Mouse (Mus musculus): ENCODE data around the gene Tsc22d1.

DNA sequence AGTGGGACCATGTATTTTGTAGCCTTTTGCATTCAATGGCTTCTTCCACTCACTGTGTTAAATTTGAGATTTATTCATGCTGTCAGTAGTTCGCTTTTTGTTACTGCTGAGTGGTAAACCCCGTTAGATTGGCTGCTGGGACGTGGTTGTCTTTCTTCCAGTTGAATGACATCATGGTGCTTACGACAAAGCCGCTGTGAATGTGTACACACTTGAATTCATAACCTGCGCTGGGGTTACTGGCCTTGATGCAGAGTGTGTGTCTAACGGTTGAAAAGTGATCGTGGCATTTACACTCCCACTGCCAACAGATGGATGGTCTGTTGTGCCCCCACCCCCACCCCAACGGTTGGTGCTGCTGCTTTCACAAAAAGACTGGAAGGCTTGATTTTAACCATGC, 82.4 kb downstream of the Tsc22d1 start:
- no peak for TF ChIP-seq CTCF (conservative IDR thresholded peaks at IDR 0.05 in 1 of 2, IDR thresholded peaks at IDR 0.05 in 1 of 2; ENCODE audit: low read depth in 2 of 2, low read length in 2 of 2)
- TF ChIP-seq EP300 (IDR thresholded peaks at IDR 0.05; ENCODE audit: low read length): no peak
- TF ChIP-seq RCOR1 (conservative IDR thresholded peaks at IDR 0.05; ENCODE audit: low read depth, low read length): no peak
- no peak for TF ChIP-seq HCFC1 (IDR thresholded peaks at IDR 0.05; ENCODE audit: low read depth, low read length)
- TF ChIP-seq MAZ (IDR thresholded peaks at IDR 0.05; ENCODE audit: low read depth, low read length): no peak
- TF ChIP-seq POLR2A (IDR thresholded peaks at IDR 0.05; ENCODE audit: low read depth, low read length): no peak
- no peak for TF ChIP-seq ZNF384 (IDR thresholded peaks at IDR 0.05; ENCODE audit: low read depth, low read length)
- no peak for TF ChIP-seq IRF4 (IDR thresholded peaks at IDR 0.05; ENCODE audit: low read depth, low read length)
- TF ChIP-seq JUN (IDR thresholded peaks at IDR 0.05; ENCODE audit: insufficient read depth, low read depth, low read length): no peak
- no peak for TF ChIP-seq CHD1 (IDR thresholded peaks at IDR 0.05; ENCODE audit: low read depth, low read length)
- TF ChIP-seq E2F4 (IDR thresholded peaks at IDR 0.05; ENCODE audit: insufficient replicate concordance, low read depth, low read length): no peak
- no peak for TF ChIP-seq KAT2A (IDR thresholded peaks at IDR 0.05; ENCODE audit: insufficient replicate concordance, low read length)
- TF ChIP-seq ZKSCAN1 (IDR thresholded peaks at IDR 0.05; ENCODE audit: borderline replicate concordance, low read depth, low read length): no peak
- TF ChIP-seq ZC3H11A (IDR thresholded peaks at IDR 0.05; ENCODE audit: low read depth, low read length): no peak
